Mouse (Mus musculus): ENCODE data around the gene 9330159F19Rik. TPM values are rescaled to one million over a fixed set of nuclear protein-coding genes. Genes with fewer than 3 reads are reported as not detected.

Gene 9330159F19Rik
- total RNA-seq, 2 experiments from 2014 or later: 93.0 to 95.5 TPM

Other genes starting within 250 kb of the 9330159F19Rik start
- gene 2310057J18Rik, start 225.3 kb upstream of the 9330159F19Rik start, total RNA-seq (2021): not detected
- 100 to 1,000 TPM; 171 to 188 TPM for gene Soga3, start 67.8 kb upstream of the 9330159F19Rik start, total RNA-seq (2021)
- gene Gm49353, start 12.7 kb upstream of the 9330159F19Rik start, total RNA-seq (2021): 10 to 100 TPM; 20.5 to 36.9 TPM
- 10 to 100 TPM; 31.2 to 32.6 TPM for gene Echdc1, start 101.6 kb downstream of the 9330159F19Rik start, total RNA-seq (2021)
- 10 to 100 TPM; 96.7 to 99.8 TPM for gene Rnf146, start 150.8 kb downstream of the 9330159F19Rik start, total RNA-seq (2021)